Mouse (Mus musculus): Measurements from ENCODE around the gene Rpp14. TPM values are rescaled to one million over a fixed set of nuclear protein-coding genes. Genes with fewer than 3 reads are reported as not detected.

Rpp14 gene
- total RNA-seq, 2 experiments from 2014 or later, result 32.7 to 40.2 TPM

- intact Hi-C loops (cut with DNase I), result no loop called here
- H3K27ac ChIP-seq, result no peak overlapping the region
- H3K4me3 ChIP-seq, result no peak overlapping the region
- no peak for DNase-seq (ENCODE audit: extremely low spot score in 1 of 2, low spot score in 2 of 2)
- TF ChIP-seq CTCF (IDR thresholded peaks at IDR 0.05), result no peak
Measured at GRCm38 (mm10) chr14:8042577-8042976, 37.6 kb upstream of the Rpp14 start.

DNA sequence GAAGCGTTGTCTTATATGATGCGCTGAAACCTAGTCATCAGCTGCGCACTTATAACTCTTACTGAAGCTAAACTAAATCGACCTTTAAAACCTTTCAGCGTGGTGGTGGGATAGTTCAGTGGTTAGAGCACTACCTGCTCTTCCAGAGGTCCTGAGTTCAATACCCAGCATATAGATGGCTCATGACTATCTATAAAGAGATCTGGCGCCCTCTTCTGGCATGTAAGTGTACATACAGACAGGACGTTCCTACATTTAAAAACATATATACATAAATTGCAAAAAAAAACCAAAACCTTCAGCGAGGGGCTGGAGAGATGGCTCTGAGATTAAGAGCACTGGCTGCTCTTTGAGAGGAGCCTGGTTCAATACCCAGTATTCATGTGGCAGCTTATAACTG, 35.8 kb upstream of the Rpp14 start:
- H3K4me3 ChIP-seq, result no peak overlapping the region
- H3K27ac ChIP-seq, result no peak overlapping the region
- TF ChIP-seq CTCF (IDR thresholded peaks at IDR 0.05), result peak; percentile 64
- intact Hi-C loops (cut with DNase I), result loop anchor here (2.0 kb wide), 2 partner anchors 48 to 80 kb away; no protein-coding TSS in a partner anchor
- no peak for DNase-seq (ENCODE audit: extremely low spot score in 1 of 2, low spot score in 2 of 2)

GRCm38 (mm10) chr14:8044786-8045185, 35.4 kb upstream of the Rpp14 start:
- Histone ChIP-seq H3K27ac (no peak overlapping the region), H3K4me3 (no peak overlapping the region)
- intact Hi-C loops (cut with DNase I), result loop anchor here (2.0 kb wide), 2 partner anchors 48 to 80 kb away; no protein-coding TSS in a partner anchor
- no peak for DNase-seq (ENCODE audit: extremely low spot score in 1 of 2, low spot score in 2 of 2)
- no peak for TF ChIP-seq CTCF (IDR thresholded peaks at IDR 0.05)

DNA sequence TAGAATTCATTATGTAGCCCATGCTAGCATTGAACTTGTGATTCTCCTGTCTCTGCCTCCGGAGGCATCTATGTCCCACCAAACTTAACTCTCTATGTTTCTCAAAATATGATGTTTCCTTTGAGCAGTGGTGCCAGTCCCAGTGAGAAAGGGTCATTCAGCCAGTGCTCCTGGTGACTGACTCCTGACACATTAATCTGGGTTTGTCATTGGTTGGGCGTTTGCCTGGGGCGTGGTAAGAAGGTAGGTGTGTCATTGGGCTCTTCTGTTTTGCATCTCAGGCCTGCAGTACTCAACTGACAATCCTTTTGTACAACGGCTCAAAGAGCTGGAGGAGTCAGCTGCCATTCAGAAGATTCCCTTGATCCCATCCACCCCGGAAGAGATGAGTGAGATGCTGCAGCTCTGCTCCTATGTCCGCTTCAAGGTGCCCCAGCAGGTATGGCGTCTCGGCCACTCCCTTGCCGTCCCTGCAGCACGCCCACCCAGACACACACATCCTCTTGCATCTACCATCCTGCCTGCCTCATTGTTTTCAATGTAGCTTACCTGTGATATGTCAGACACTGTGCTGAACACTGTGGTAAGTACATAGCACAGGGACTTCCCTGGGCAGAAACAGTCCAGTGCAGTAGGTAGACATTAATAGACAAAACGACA, 34.9 kb upstream of the Rpp14 start:
- H3K4me3 ChIP-seq, result no peak overlapping the region
- no peak for DNase-seq (ENCODE audit: extremely low spot score in 1 of 2, low spot score in 2 of 2)
- TF ChIP-seq CTCF (IDR thresholded peaks at IDR 0.05), result no peak
- intact Hi-C loops (cut with DNase I), result loop anchor here (2.0 kb wide), 2 partner anchors 49 to 81 kb away; no protein-coding TSS in a partner anchor
- no peak overlapping the region for H3K27ac ChIP-seq

DNA sequence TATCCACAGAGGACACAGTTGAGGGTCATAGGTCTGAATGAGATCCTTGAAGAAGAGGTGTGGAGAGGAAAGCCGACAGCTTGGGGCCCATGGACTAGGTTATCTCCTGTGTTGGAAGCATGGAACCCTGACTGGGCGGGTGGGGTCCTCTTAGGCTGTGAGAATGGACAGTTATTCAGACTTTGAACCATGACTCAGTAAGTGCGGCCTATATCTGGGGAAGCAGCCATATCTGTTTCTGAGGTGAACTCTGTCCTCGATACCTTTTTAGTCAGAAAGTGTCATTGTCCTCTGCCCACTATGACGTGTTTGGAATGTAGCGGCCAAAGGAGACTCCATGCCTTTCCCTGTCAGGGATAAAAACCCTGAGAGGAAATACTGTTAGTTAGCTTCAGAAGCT, 33.3 kb upstream of the Rpp14 start:
- no peak for DNase-seq (ENCODE audit: extremely low spot score in 1 of 2, low spot score in 2 of 2)
- Histone ChIP-seq H3K4me3 (no peak overlapping the region), H3K27ac (no peak overlapping the region)
- intact Hi-C loops (cut with DNase I), result no loop called here
- no peak for TF ChIP-seq CTCF (IDR thresholded peaks at IDR 0.05)

- no peak overlapping the region for H3K27ac ChIP-seq
- no peak overlapping the region for H3K4me3 ChIP-seq
- intact Hi-C loops (cut with DNase I), result no loop called here
- TF ChIP-seq CTCF (IDR thresholded peaks at IDR 0.05), result no peak
- DNase-seq (ENCODE audit: extremely low spot score in 1 of 2, low spot score in 2 of 2), result no peak
Measured at GRCm38 (mm10) chr14:8049334-8049733, 30.8 kb upstream of the Rpp14 start.

DNA sequence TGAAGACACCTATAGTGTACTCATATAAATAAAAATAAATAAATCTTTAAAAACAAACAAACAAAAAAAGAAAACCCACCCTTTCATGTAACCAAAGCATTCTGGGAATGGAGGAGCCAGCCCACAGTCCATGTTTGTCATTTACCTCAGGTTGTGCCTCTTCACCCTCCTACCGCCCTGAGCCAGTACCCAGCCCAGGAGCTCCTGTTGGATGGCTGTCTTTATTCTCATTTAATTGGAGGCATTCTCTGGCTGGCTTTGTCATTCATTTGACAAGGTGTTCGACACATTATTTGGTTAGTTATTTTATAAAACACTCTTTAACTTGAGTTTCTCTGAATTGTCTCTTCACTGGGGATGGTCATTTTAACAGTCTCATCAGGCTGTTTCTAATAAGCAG, 28.3 kb upstream of the Rpp14 start:
- DNase-seq (ENCODE audit: extremely low spot score in 1 of 2, low spot score in 2 of 2), result no peak
- intact Hi-C loops (cut with DNase I), result no loop called here
- TF ChIP-seq CTCF (IDR thresholded peaks at IDR 0.05), result no peak
- H3K4me3 ChIP-seq, result no peak overlapping the region
- no peak overlapping the region for H3K27ac ChIP-seq

DNA sequence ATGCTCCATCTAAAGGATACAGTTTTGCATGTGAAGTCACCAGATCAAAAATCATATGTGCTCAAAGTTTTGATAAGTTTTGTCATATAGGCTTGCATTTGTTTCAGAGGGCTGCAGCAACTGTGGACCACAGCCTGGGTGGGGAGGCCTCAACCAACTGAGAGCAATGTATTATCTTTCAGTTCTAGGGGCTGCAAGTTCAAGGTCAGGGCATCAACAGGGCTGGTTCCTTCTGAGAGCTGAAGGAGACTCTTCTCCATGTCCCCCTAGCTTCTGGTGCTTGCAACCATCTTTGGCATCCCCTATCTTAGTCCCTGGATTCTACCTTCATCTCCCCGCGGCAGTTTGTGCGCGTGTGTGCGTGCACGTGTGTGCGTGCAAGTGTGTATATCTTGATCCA, 27.5 kb upstream of the Rpp14 start:
- no peak overlapping the region for H3K27ac ChIP-seq
- no peak for TF ChIP-seq CTCF (IDR thresholded peaks at IDR 0.05)
- intact Hi-C loops (cut with DNase I), result no loop called here
- no peak for DNase-seq (ENCODE audit: extremely low spot score in 1 of 2, low spot score in 2 of 2)
- no peak overlapping the region for H3K4me3 ChIP-seq

- no peak for DNase-seq (ENCODE audit: extremely low spot score in 1 of 2, low spot score in 2 of 2)
- intact Hi-C loops (cut with DNase I), result no loop called here
- no peak overlapping the region for H3K4me3 ChIP-seq
- TF ChIP-seq CTCF (IDR thresholded peaks at IDR 0.05), result no peak
- no peak overlapping the region for H3K27ac ChIP-seq
Measured at GRCm38 (mm10) chr14:8054310-8055102, 25.7 kb upstream of the Rpp14 start.

DNA sequence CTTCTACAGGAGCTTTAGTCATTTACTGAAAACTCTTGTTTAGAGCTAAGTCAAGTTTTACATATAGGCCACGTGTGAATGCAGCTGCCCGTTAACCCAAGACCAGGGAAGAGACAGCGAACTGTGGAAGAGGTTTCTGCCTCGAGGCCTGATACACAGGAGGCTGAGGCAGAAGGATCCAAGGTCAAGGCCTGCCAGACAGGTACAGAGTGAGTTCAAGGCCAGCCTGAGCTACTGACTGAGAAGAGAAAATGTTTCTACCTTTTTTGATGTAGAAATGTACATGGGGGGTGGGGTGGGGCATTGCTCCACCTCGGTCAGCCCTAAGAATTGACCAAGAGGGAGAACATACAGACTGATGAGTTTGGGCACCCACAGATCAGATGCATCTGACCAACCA, 24.1 kb upstream of the Rpp14 start:
- TF ChIP-seq CTCF (IDR thresholded peaks at IDR 0.05), result no peak
- intact Hi-C loops (cut with DNase I), result no loop called here
- DNase-seq (ENCODE audit: extremely low spot score in 1 of 2, low spot score in 2 of 2), result no peak
- H3K4me3 ChIP-seq, result no peak overlapping the region
- H3K27ac ChIP-seq, result no peak overlapping the region

- DNase-seq (ENCODE audit: extremely low spot score in 1 of 2, low spot score in 2 of 2), result no peak
- no peak overlapping the region for H3K4me3 ChIP-seq
- no peak overlapping the region for H3K27ac ChIP-seq
- intact Hi-C loops (cut with DNase I), result no loop called here
- no peak for TF ChIP-seq CTCF (IDR thresholded peaks at IDR 0.05)
Measured at GRCm38 (mm10) chr14:8059938-8060337, 20.2 kb upstream of the Rpp14 start.

DNA sequence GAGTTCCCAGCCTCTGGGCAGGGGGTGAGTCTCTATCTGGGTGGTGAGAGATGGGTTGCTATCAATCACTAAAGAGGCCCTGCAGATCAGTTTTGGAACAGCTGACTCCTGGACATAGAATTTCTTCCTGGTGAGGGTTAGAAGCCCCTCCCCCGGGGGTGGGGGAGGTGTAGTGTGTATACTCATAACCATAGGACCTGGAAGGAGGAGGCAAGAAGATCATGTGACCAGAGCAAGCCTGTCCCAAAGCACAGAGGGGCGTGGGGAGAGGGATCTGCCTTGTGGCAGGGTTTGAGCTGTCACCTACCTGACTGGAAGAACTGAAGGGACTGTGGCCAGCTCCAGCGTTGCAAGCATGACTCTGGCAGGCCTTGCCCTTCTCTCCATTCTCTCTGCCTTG, 18.1 kb upstream of the Rpp14 start:
- DNase-seq (ENCODE audit: extremely low spot score in 1 of 2, low spot score in 2 of 2), result no peak
- peak overlapping the region; percentile 91 for H3K27ac ChIP-seq
- no peak for TF ChIP-seq CTCF (IDR thresholded peaks at IDR 0.05)
- intact Hi-C loops (cut with DNase I), result no loop called here
- H3K4me3 ChIP-seq, result no peak overlapping the region

All from left cerebral cortex, adult 2 months (tissue).